Mouse (Mus musculus) limb, embryonic 11.5 days (tissue): ENCODE data around the gene Lysmd2. TPM values are rescaled to one million over a fixed set of nuclear protein-coding genes. Genes with fewer than 3 reads are reported as not detected.

Experiments used
- polyA plus RNA-seq: library from polyadenylated mRNA; unstranded; fragments of >200 nt; fragmentation: Nextera tagmentation; extraction: Ambion mirVana; gene quantifications from 2 replicates; pipeline ENCODE4 v1.2.1, GENCODE M21; 2014

Lysmd2 gene
- polyA plus RNA-seq, 1 experiment from 2014 or later, result 21.6 TPM

Other genes with a start within 250 kb of the Lysmd2 start
- gene Mapk6, start 215.7 kb upstream of the Lysmd2 start, polyA plus RNA-seq, result 151 TPM in 2 replicates
- 52.4 and 53.0 TPM in 2 replicates for gene Leo1, start 184.2 kb upstream of the Lysmd2 start, polyA plus RNA-seq
- gene Tmod3, start 66.1 kb upstream of the Lysmd2 start, polyA plus RNA-seq, result 103 and 113 TPM in 2 replicates
- gene Tmod2, start 14.4 kb upstream of the Lysmd2 start, polyA plus RNA-seq, result 20.9 and 28.1 TPM in 2 replicates
- 0.24 TPM in 2 replicates for gene Scg3, start 58.3 kb downstream of the Lysmd2 start, polyA plus RNA-seq
- gene Bmp5, start 149.6 kb downstream of the Lysmd2 start, polyA plus RNA-seq, result 5.6 and 7.1 TPM in 2 replicates